Mouse (Mus musculus) G1E (cell line): Measurements from ENCODE around the gene Adam12.

Experiments
- CTCF ChIP-seq: IDR thresholded peaks from 2 replicates; pipeline ENCODE4 v1.5.1; 2012; ENCODE audit warnings: low read depth, low read length, inconsistent platforms, mixed read lengths
- GATA2 ChIP-seq: IDR thresholded peaks from 2 replicates; pipeline ENCODE4 v1.6.1; 2012; ENCODE audit warnings: low read depth, low read length, inconsistent platforms, borderline replicate concordance
- TAL1 ChIP-seq: conservative IDR thresholded peaks from 2 replicates; pipeline ENCODE4 v1.6.1; 2012; ENCODE audit warnings: low read depth, low read length, inconsistent platforms, mixed read lengths

DNA sequence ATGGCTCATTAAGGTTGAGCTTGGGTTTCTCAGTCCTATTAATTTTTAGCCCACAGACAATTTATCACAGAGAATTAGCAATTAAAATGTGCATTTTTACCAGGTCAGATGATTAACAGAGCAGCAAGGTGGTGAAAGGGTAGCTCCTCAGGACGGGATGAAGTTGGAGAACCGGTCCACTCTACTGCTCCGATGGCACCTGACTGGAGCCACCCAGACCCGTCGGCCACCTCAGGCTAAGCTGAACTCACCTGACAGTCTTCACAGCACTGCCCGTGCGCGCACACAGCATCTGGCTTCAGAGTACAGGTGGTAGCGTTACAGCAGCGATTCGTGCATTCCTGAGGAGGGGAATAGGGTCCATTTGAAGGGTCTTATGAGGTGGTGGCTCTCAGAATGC is 300.5 kb downstream of the Adam12 start:
- no peak for TF ChIP-seq CTCF
- TF ChIP-seq GATA2 = no peak
- TF ChIP-seq TAL1 = no peak
